Mouse (Mus musculus): ENCODE measurements at regions not wholly inside any gene's neighbourhood (a gene's known extent, or its start where the extent isn't known, plus 50 kb on each side); places are given as distances from the start of the nearest gene placed in this dataset.

- DNase-seq, result no peak
- H3K27me3 ChIP-seq (ENCODE audit: control insufficient read depth, insufficient read depth, low read length), result no peaks in the 10 kb centered on the region
- TF ChIP-seq CTCF (IDR thresholded peaks at IDR 0.05; ENCODE audit: borderline replicate concordance, insufficient read depth, low read depth, low read length) (no peak), POLR2A (IDR thresholded peaks at IDR 0.05; ENCODE audit: borderline replicate concordance, insufficient read depth, low read length) (no peak)
- H3K4me1 ChIP-seq (ENCODE audit: control insufficient read depth, insufficient read depth, low read length), result no peaks in the 10 kb centered on the region
- no peak overlapping the region for H3K4me3 ChIP-seq (replicated peaks; ENCODE audit: insufficient read depth, low read depth, low read length)
- H3K27ac ChIP-seq (ENCODE audit: insufficient read depth, low read length), result no peak overlapping the region
- WGBS, result 26% methylated on average over 6 of the region's 6 CpGs
These were observed 157.8 kb downstream of the Cox18 start for GRCm38 (mm10) chr5:90065884-90066615.

- no peak overlapping the region for H3K27ac ChIP-seq (ENCODE audit: insufficient read depth, low read length)
- no peak for DNase-seq
- TF ChIP-seq CTCF (IDR thresholded peaks at IDR 0.05; ENCODE audit: borderline replicate concordance, insufficient read depth, low read depth, low read length) (no peak), POLR2A (IDR thresholded peaks at IDR 0.05; ENCODE audit: borderline replicate concordance, insufficient read depth, low read length) (no peak)
- no peaks in the 10 kb centered on the region for H3K4me1 ChIP-seq (ENCODE audit: control insufficient read depth, insufficient read depth, low read length)
- H3K27me3 ChIP-seq (ENCODE audit: control insufficient read depth, insufficient read depth, low read length), result no peaks in the 10 kb centered on the region
- WGBS, result 86% methylated on average over 2 of the region's 2 CpGs
- no peak overlapping the region for H3K4me3 ChIP-seq (replicated peaks; ENCODE audit: insufficient read depth, low read depth, low read length)
These were observed 168.1 kb downstream of the Cox18 start for GRCm38 (mm10) chr5:90055686-90056085.

DNA sequence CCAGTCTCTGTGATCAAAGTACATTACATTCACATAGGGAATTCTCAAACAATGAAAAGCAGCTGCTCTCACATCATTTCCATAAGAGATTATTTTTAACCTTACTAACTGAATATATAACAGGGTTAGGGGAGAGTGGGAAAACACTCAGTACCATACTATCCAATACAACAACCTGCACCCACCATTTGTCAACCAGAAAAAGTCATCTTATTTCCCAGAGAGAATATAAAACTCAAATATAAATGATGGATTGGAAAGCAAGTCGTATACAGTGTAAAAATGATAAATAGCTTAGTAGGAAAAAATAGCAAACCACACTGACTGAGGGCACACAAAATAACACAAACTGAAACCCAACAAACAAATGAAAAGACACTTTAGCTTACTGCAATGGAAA, 169.4 kb upstream of the Adamts3 start:
- Histone ChIP-seq H3K27ac (ENCODE audit: insufficient read depth, low read length) (no peak overlapping the region), H3K4me3 (replicated peaks; ENCODE audit: insufficient read depth, low read depth, low read length) (no peak overlapping the region), H3K4me1 (ENCODE audit: control insufficient read depth, insufficient read depth, low read length) (no peaks in the 10 kb centered on the region), H3K27me3 (ENCODE audit: control insufficient read depth, insufficient read depth, low read length) (no peaks in the 10 kb centered on the region)
- no peak for DNase-seq
- no peak for TF ChIP-seq CTCF (IDR thresholded peaks at IDR 0.05; ENCODE audit: borderline replicate concordance, insufficient read depth, low read depth, low read length)
- TF ChIP-seq POLR2A (IDR thresholded peaks at IDR 0.05; ENCODE audit: borderline replicate concordance, insufficient read depth, low read length), result no peak
- WGBS, result 88% methylated on average over 1 of the region's 1 CpGs

GRCm38 (mm10) chr5:90049856-90050255, 166.7 kb upstream of the Adamts3 start:
- no peaks in the 10 kb centered on the region for H3K4me1 ChIP-seq (ENCODE audit: control insufficient read depth, insufficient read depth, low read length)
- WGBS, result 96% methylated on average over 3 of the region's 3 CpGs
- no peak overlapping the region for H3K4me3 ChIP-seq (replicated peaks; ENCODE audit: insufficient read depth, low read depth, low read length)
- no peaks in the 10 kb centered on the region for H3K27me3 ChIP-seq (ENCODE audit: control insufficient read depth, insufficient read depth, low read length)
- H3K27ac ChIP-seq (ENCODE audit: insufficient read depth, low read length), result no peak overlapping the region
- DNase-seq, result no peak
- TF ChIP-seq CTCF (IDR thresholded peaks at IDR 0.05; ENCODE audit: borderline replicate concordance, insufficient read depth, low read depth, low read length) (no peak), POLR2A (IDR thresholded peaks at IDR 0.05; ENCODE audit: borderline replicate concordance, insufficient read depth, low read length) (no peak)

- no peaks in the 10 kb centered on the region for H3K4me1 ChIP-seq (ENCODE audit: control insufficient read depth, insufficient read depth, low read length)
- no peak overlapping the region for H3K27ac ChIP-seq (ENCODE audit: insufficient read depth, low read length)
- 82% methylated on average over 4 of the region's 4 CpGs for WGBS
- no peaks in the 10 kb centered on the region for H3K27me3 ChIP-seq (ENCODE audit: control insufficient read depth, insufficient read depth, low read length)
- no peak overlapping the region for H3K4me3 ChIP-seq (replicated peaks; ENCODE audit: insufficient read depth, low read depth, low read length)
- no peak for DNase-seq
- no peak for TF ChIP-seq CTCF (IDR thresholded peaks at IDR 0.05; ENCODE audit: borderline replicate concordance, insufficient read depth, low read depth, low read length)
- TF ChIP-seq POLR2A (IDR thresholded peaks at IDR 0.05; ENCODE audit: borderline replicate concordance, insufficient read depth, low read length), result no peak
These were observed 159.6 kb upstream of the Adamts3 start for GRCm38 (mm10) chr5:90042781-90043180.

DNA sequence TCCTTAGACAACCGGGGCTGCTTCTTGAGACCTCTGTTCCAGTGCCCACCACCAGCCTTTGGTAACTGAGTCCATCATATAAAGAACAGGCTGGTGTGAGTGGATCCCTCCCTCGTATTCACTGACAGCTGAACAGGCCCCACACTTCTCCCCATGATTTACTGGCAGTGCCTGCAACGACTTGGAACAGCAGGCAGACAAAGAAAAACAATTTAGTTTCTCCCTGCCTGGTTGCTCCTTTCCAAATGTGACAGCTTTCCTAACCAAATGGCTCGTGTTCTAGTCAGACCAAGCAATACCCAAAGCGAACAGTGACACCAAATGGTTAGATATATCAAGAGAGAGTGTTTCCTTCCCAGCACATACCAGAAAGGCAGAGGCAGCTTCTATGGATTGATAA, 150.0 kb upstream of the Adamts3 start:
- Histone ChIP-seq H3K4me1 (ENCODE audit: control insufficient read depth, insufficient read depth, low read length) (no peaks in the 10 kb centered on the region), H3K4me3 (replicated peaks; ENCODE audit: insufficient read depth, low read depth, low read length) (no peak overlapping the region), H3K27me3 (ENCODE audit: control insufficient read depth, insufficient read depth, low read length) (no peaks in the 10 kb centered on the region), H3K27ac (ENCODE audit: insufficient read depth, low read length) (no peak overlapping the region)
- WGBS, result 9% methylated on average over 5 of the region's 5 CpGs
- peak; percentile 24 to 59 for DNase-seq
- TF ChIP-seq POLR2A (IDR thresholded peaks at IDR 0.05; ENCODE audit: borderline replicate concordance, insufficient read depth, low read length), result no peak
- TF ChIP-seq CTCF (IDR thresholded peaks at IDR 0.05; ENCODE audit: borderline replicate concordance, insufficient read depth, low read depth, low read length), result no peak

GRCm38 (mm10) chr5:90030737-90031136, 147.6 kb upstream of the Adamts3 start:
- TF ChIP-seq POLR2A (IDR thresholded peaks at IDR 0.05; ENCODE audit: borderline replicate concordance, insufficient read depth, low read length), result no peak
- no peak for TF ChIP-seq CTCF (IDR thresholded peaks at IDR 0.05; ENCODE audit: borderline replicate concordance, insufficient read depth, low read depth, low read length)
- 88% methylated on average over 2 of the region's 2 CpGs for WGBS
- Histone ChIP-seq H3K4me1 (ENCODE audit: control insufficient read depth, insufficient read depth, low read length) (no peaks in the 10 kb centered on the region), H3K4me3 (replicated peaks; ENCODE audit: insufficient read depth, low read depth, low read length) (no peak overlapping the region), H3K27me3 (ENCODE audit: control insufficient read depth, insufficient read depth, low read length) (no peaks in the 10 kb centered on the region), H3K27ac (ENCODE audit: insufficient read depth, low read length) (no peak overlapping the region)
- DNase-seq, result no peak

DNA sequence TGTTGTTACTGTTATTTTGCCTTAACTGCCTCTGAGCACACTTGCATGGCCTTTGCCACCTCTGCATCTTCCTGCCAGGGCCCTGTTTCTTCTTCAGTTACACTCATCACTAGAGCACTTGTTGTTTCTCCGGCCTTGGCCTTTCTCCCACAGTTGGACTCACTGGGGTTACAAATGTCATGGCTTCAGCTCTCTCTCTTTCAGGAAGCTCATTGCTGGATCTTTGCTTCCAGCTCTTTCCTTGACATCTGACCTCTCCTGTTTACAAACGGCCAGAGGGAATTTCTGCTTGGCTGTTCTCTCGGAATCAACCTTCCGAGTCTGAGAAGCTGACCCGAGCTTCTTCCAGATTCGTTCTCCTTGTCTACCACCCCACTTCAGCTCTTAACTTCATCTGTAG, 146.6 kb upstream of the Adamts3 start:
- Histone ChIP-seq H3K27me3 (ENCODE audit: control insufficient read depth, insufficient read depth, low read length) (no peaks in the 10 kb centered on the region), H3K4me1 (ENCODE audit: control insufficient read depth, insufficient read depth, low read length) (no peaks in the 10 kb centered on the region), H3K4me3 (replicated peaks; ENCODE audit: insufficient read depth, low read depth, low read length) (no peak overlapping the region), H3K27ac (ENCODE audit: insufficient read depth, low read length) (no peak overlapping the region)
- DNase-seq, result no peak
- TF ChIP-seq POLR2A (IDR thresholded peaks at IDR 0.05; ENCODE audit: borderline replicate concordance, insufficient read depth, low read length) (no peak), CTCF (IDR thresholded peaks at IDR 0.05; ENCODE audit: borderline replicate concordance, insufficient read depth, low read depth, low read length) (no peak)
- WGBS, result 69% methylated on average over 6 of the region's 6 CpGs
